Mouse (Mus musculus) heart, adult 2 months (tissue): ENCODE measurements around the gene Usp28.

Experiments
- CTCF ChIP-seq: fragments of 200-600 bp; IDR thresholded peaks from 2 replicates; pipeline ENCODE4 v1.8.1; 2022; ENCODE audit warnings: antibody characterized with exemption, mild to moderate bottlenecking, moderate library complexity
- POLR2A ChIP-seq: fragments of 200-500 bp; IDR thresholded peaks from 2 replicates; pipeline ENCODE4 v1.6.1; 2011; ENCODE audit warnings: mild to moderate bottlenecking, low read depth, low read length, control low read depth; ENCODE audit not compliant: insufficient read depth

DNA sequence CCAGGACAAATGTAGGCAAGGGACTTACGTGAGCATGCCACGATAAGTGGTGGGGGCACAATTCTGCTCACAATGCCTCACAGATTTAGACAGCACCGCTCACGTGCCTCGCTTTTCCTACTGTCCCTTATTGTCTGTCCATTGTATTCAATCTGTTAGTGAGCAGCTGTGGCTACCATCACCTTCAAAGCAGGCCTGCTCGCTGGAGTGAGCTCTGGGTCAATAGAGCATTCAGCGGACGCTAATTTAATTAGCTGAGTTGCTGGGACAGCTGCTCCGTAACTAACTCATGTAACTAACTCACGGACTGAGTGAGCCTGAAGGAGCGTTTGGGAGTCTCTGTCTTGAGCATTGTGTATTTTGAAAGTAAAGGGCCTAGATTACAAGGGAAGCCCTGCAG is 102.1 kb downstream of the Usp28 start:
- TF ChIP-seq CTCF (no peak), POLR2A (no peak)
